Mouse (Mus musculus): ENCODE data around the gene Ccdc171. TPM values are rescaled to one million over a fixed set of nuclear protein-coding genes. Genes with fewer than 3 reads are reported as not detected.
"Not testable (repeated sequence)": the region's sequence is repeated elsewhere in the genome, so short reads cannot be mapped to it uniquely, and the experiment has no call there.

Gene Ccdc171
- polyA plus RNA-seq, 1 experiment from 2014 or later: 4.7 TPM

- ATAC-seq (ENCODE audit: low FRiP score, low TSS enrichment): peak; percentile 71; the same call in 1 of the 2 replicates
- H3K9me3 ChIP-seq (ENCODE audit: control insufficient read depth, low read length): no peaks in the 10 kb centered on the region
- peak overlapping the region; percentile 36; the same call in 1 of the 2 replicates for H3K9ac ChIP-seq (replicated peaks; ENCODE audit: low read length)
- no peaks in the 10 kb centered on the region for H3K36me3 ChIP-seq (ENCODE audit: control insufficient read depth, insufficient read depth, low read length)
- peak overlapping the region; percentile 37 for H3K4me3 ChIP-seq (replicated peaks; ENCODE audit: low read depth, low read length)
- H3K4me1 ChIP-seq (ENCODE audit: control insufficient read depth, insufficient read depth, low read length): 0 out of 2 replicates have a peak, but pooled peaks cover 3% of the 10 kb centered on the region
- H3K27me3 ChIP-seq (ENCODE audit: control insufficient read depth, insufficient read depth, low read length): no peaks in the 10 kb centered on the region
- DNase-seq: no peak
- 37% methylated on average over 7 of the region's 7 CpGs for WGBS
- peak overlapping the region; percentile 59 for H3K4me2 ChIP-seq (ENCODE audit: low read length)
- H3K27ac ChIP-seq (replicated peaks; ENCODE audit: low read depth, low read length): peak overlapping the region; percentile 85; the same call in 1 of the 2 replicates
Observed at GRCm38 (mm10) chr4:83501037-83501430, 24.3 kb upstream of the Ccdc171 start.

- Histone ChIP-seq H3K9me3 (ENCODE audit: control insufficient read depth, low read length) (no peaks in the 10 kb centered on the region), H3K27me3 (ENCODE audit: control insufficient read depth, insufficient read depth, low read length) (no peaks in the 10 kb centered on the region), H3K9ac (replicated peaks; ENCODE audit: low read length) (no peak overlapping the region), H3K27ac (replicated peaks; ENCODE audit: low read depth, low read length) (no peak overlapping the region), H3K4me3 (replicated peaks; ENCODE audit: low read depth, low read length) (no peak overlapping the region), H3K36me3 (ENCODE audit: control insufficient read depth, insufficient read depth, low read length) (no peaks in the 10 kb centered on the region), H3K4me1 (ENCODE audit: control insufficient read depth, insufficient read depth, low read length) (no peaks in the 10 kb centered on the region), H3K4me2 (ENCODE audit: low read length) (no peak overlapping the region)
- 40% methylated on average over 2 of the region's 2 CpGs for WGBS
- no peak for ATAC-seq (ENCODE audit: low FRiP score, low TSS enrichment)
- DNase-seq: no peak
Observed at GRCm38 (mm10) chr4:83509600-83509999, 15.7 kb upstream of the Ccdc171 start.

GRCm38 (mm10) chr4:83511083-83511482 is 14.3 kb upstream of the Ccdc171 start:
- H3K36me3 ChIP-seq (ENCODE audit: control insufficient read depth, insufficient read depth, low read length): no peaks in the 10 kb centered on the region
- no peak overlapping the region for H3K4me3 ChIP-seq (replicated peaks; ENCODE audit: low read depth, low read length)
- ATAC-seq (ENCODE audit: low FRiP score, low TSS enrichment) (no peak), DNase-seq (no peak)
- H3K9me3 ChIP-seq (ENCODE audit: control insufficient read depth, low read length): no peaks in the 10 kb centered on the region
- H3K9ac ChIP-seq (replicated peaks; ENCODE audit: low read length): no peak overlapping the region
- no peaks in the 10 kb centered on the region for H3K4me1 ChIP-seq (ENCODE audit: control insufficient read depth, insufficient read depth, low read length)
- no peak overlapping the region for H3K4me2 ChIP-seq (ENCODE audit: low read length)
- 27% methylated on average over 8 of the region's 8 CpGs for WGBS
- H3K27ac ChIP-seq (replicated peaks; ENCODE audit: low read depth, low read length): no peak overlapping the region
- no peaks in the 10 kb centered on the region for H3K27me3 ChIP-seq (ENCODE audit: control insufficient read depth, insufficient read depth, low read length)

- DNase-seq (no peak), ATAC-seq (ENCODE audit: low FRiP score, low TSS enrichment) (no peak)
- no peaks in the 10 kb centered on the region for H3K4me1 ChIP-seq (ENCODE audit: control insufficient read depth, insufficient read depth, low read length)
Observed at GRCm38 (mm10) chr4:83512217-83512616, 13.1 kb upstream of the Ccdc171 start.

GRCm38 (mm10) chr4:83512644-83513043 is 12.7 kb upstream of the Ccdc171 start:
- no peaks in the 10 kb centered on the region for H3K9me3 ChIP-seq (ENCODE audit: control insufficient read depth, low read length)
- H3K4me3 ChIP-seq (replicated peaks; ENCODE audit: low read depth, low read length): no peak overlapping the region
- no peak overlapping the region for H3K9ac ChIP-seq (replicated peaks; ENCODE audit: low read length)
- no peak for ATAC-seq (ENCODE audit: low FRiP score, low TSS enrichment)
- no peaks in the 10 kb centered on the region for H3K36me3 ChIP-seq (ENCODE audit: control insufficient read depth, insufficient read depth, low read length)
- no peak overlapping the region for H3K27ac ChIP-seq (replicated peaks; ENCODE audit: low read depth, low read length)
- H3K4me1 ChIP-seq (ENCODE audit: control insufficient read depth, insufficient read depth, low read length): no peaks in the 10 kb centered on the region
- DNase-seq: no peak
- H3K4me2 ChIP-seq (ENCODE audit: low read length): no peak overlapping the region
- 82% methylated on average over 2 of the region's 2 CpGs for WGBS
- no peaks in the 10 kb centered on the region for H3K27me3 ChIP-seq (ENCODE audit: control insufficient read depth, insufficient read depth, low read length)

More at GRCm38 (mm10) chr4:83512217-83512616, 13.1 kb upstream of the Ccdc171 start:
- Histone ChIP-seq H3K27ac (replicated peaks; ENCODE audit: low read depth, low read length) (no peak overlapping the region), H3K9ac (replicated peaks; ENCODE audit: low read length) (no peak overlapping the region), H3K36me3 (ENCODE audit: control insufficient read depth, insufficient read depth, low read length) (no peaks in the 10 kb centered on the region), H3K9me3 (ENCODE audit: control insufficient read depth, low read length) (no peaks in the 10 kb centered on the region), H3K4me3 (replicated peaks; ENCODE audit: low read depth, low read length) (no peak overlapping the region), H3K27me3 (ENCODE audit: control insufficient read depth, insufficient read depth, low read length) (no peaks in the 10 kb centered on the region), H3K4me2 (ENCODE audit: low read length) (no peak overlapping the region)
- 97% methylated on average over 3 of the region's 3 CpGs for WGBS

GRCm38 (mm10) chr4:83514183-83514582 is 11.2 kb upstream of the Ccdc171 start:
- WGBS: 90% methylated on average over 1 of the region's 1 CpGs
- no peak overlapping the region for H3K4me3 ChIP-seq (replicated peaks; ENCODE audit: low read depth, low read length)
- no peak overlapping the region for H3K9ac ChIP-seq (replicated peaks; ENCODE audit: low read length)
- no peaks in the 10 kb centered on the region for H3K4me1 ChIP-seq (ENCODE audit: control insufficient read depth, insufficient read depth, low read length)
- ATAC-seq (ENCODE audit: low FRiP score, low TSS enrichment): no peak
- DNase-seq: no peak
- no peak overlapping the region for H3K27ac ChIP-seq (replicated peaks; ENCODE audit: low read depth, low read length)
- no peak overlapping the region for H3K4me2 ChIP-seq (ENCODE audit: low read length)
- no peaks in the 10 kb centered on the region for H3K36me3 ChIP-seq (ENCODE audit: control insufficient read depth, insufficient read depth, low read length)
- no peaks in the 10 kb centered on the region for H3K27me3 ChIP-seq (ENCODE audit: control insufficient read depth, insufficient read depth, low read length)
- H3K9me3 ChIP-seq (ENCODE audit: control insufficient read depth, low read length): no peaks in the 10 kb centered on the region

GRCm38 (mm10) chr4:83514976-83515669 is 10.2 kb upstream of the Ccdc171 start:
- no peak overlapping the region for H3K9ac ChIP-seq (replicated peaks; ENCODE audit: low read length)
- H3K36me3 ChIP-seq (ENCODE audit: control insufficient read depth, insufficient read depth, low read length): no peaks in the 10 kb centered on the region
- WGBS: 89% methylated on average over 10 of the region's 10 CpGs
- H3K27me3 ChIP-seq (ENCODE audit: control insufficient read depth, insufficient read depth, low read length): no peaks in the 10 kb centered on the region
- DNase-seq (peak; percentile 68), ATAC-seq (ENCODE audit: low FRiP score, low TSS enrichment) (no peak)
- H3K4me3 ChIP-seq (replicated peaks; ENCODE audit: low read depth, low read length): no peak overlapping the region
- no peak overlapping the region for H3K27ac ChIP-seq (replicated peaks; ENCODE audit: low read depth, low read length)
- H3K4me1 ChIP-seq (ENCODE audit: control insufficient read depth, insufficient read depth, low read length): no peaks in the 10 kb centered on the region
- no peak overlapping the region for H3K4me2 ChIP-seq (ENCODE audit: low read length)
- H3K9me3 ChIP-seq (ENCODE audit: control insufficient read depth, low read length): no peaks in the 10 kb centered on the region

- not testable (repeated sequence) for H3K4me3 ChIP-seq (replicated peaks; ENCODE audit: low read depth, low read length); H3K27ac ChIP-seq (replicated peaks; ENCODE audit: low read depth, low read length); H3K9ac ChIP-seq (replicated peaks; ENCODE audit: low read length); H3K27me3 ChIP-seq (ENCODE audit: control insufficient read depth, insufficient read depth, low read length); H3K9me3 ChIP-seq (ENCODE audit: control insufficient read depth, low read length); H3K36me3 ChIP-seq (ENCODE audit: control insufficient read depth, insufficient read depth, low read length); H3K4me2 ChIP-seq (ENCODE audit: low read length); H3K4me1 ChIP-seq (ENCODE audit: control insufficient read depth, insufficient read depth, low read length); DNase-seq; ATAC-seq (ENCODE audit: low FRiP score, low TSS enrichment)
- WGBS: 93% methylated on average over 5 of the region's 6 CpGs
Observed at GRCm38 (mm10) chr4:83516144-83516543, 9.2 kb upstream of the Ccdc171 start.

- DNase-seq: no peak
- no peak overlapping the region for H3K27ac ChIP-seq (replicated peaks; ENCODE audit: low read depth, low read length)
- H3K27me3 ChIP-seq (ENCODE audit: control insufficient read depth, insufficient read depth, low read length): no peaks in the 10 kb centered on the region
- no peak overlapping the region for H3K4me3 ChIP-seq (replicated peaks; ENCODE audit: low read depth, low read length)
- H3K4me1 ChIP-seq (ENCODE audit: control insufficient read depth, insufficient read depth, low read length): no peaks in the 10 kb centered on the region
- H3K36me3 ChIP-seq (ENCODE audit: control insufficient read depth, insufficient read depth, low read length): no peaks in the 10 kb centered on the region
- 71% methylated on average over 2 of the region's 2 CpGs for WGBS
- no peak for ATAC-seq (ENCODE audit: low FRiP score, low TSS enrichment)
- H3K9me3 ChIP-seq (ENCODE audit: control insufficient read depth, low read length): no peaks in the 10 kb centered on the region
- no peak overlapping the region for H3K4me2 ChIP-seq (ENCODE audit: low read length)
- no peak overlapping the region for H3K9ac ChIP-seq (replicated peaks; ENCODE audit: low read length)
Observed at GRCm38 (mm10) chr4:83519148-83519547, 6.2 kb upstream of the Ccdc171 start.
